Mouse (Mus musculus) testis, adult 2 months (tissue): ENCODE measurements around the gene Rsu1.

Source experiments
- CTCF ChIP-seq: fragments of 200-500 bp; IDR thresholded peaks from 2 replicates; pipeline ENCODE4 v1.5.1; 2012; ENCODE audit warnings: low read depth, mild to moderate bottlenecking, inconsistent platforms, low read length, moderate library complexity; ENCODE audit not compliant: control insufficient read depth, insufficient read depth, insufficient replicate concordance
- POLR2A ChIP-seq: fragments of 200-500 bp; IDR thresholded peaks from 2 replicates; pipeline ENCODE4 v1.6.1; 2012; ENCODE audit warnings: low read depth, mild to moderate bottlenecking, inconsistent platforms, low read length, moderate library complexity; ENCODE audit not compliant: control insufficient read depth

DNA sequence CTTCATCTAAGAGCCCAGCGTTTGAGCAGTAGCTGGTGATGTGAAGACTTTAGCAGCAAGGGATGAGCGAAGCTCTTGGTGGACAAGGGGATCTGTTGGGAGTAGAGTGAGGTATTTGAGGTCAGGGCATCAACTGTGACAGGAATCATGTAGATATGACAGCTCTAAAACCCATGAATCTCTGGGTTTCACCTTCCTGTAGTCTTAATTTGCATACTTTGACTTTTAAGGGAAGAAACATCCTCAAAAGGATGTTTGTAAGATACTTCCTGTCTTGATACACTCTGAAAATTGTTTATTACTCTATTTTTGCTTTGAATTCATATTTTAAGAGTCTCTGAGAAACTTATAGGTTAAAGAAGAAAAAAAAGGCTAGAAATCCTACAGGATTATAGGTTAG is 183.4 kb downstream of the Rsu1 start:
- TF ChIP-seq CTCF (no peak), POLR2A (no peak)
